Mouse (Mus musculus): ENCODE results near the gene Spint1. TPM values are rescaled to one million over a fixed set of nuclear protein-coding genes. Genes with fewer than 3 reads are reported as not detected.

The Spint1 gene
- total and polyA plus RNA-seq, 3 experiments, result not detected

DNA sequence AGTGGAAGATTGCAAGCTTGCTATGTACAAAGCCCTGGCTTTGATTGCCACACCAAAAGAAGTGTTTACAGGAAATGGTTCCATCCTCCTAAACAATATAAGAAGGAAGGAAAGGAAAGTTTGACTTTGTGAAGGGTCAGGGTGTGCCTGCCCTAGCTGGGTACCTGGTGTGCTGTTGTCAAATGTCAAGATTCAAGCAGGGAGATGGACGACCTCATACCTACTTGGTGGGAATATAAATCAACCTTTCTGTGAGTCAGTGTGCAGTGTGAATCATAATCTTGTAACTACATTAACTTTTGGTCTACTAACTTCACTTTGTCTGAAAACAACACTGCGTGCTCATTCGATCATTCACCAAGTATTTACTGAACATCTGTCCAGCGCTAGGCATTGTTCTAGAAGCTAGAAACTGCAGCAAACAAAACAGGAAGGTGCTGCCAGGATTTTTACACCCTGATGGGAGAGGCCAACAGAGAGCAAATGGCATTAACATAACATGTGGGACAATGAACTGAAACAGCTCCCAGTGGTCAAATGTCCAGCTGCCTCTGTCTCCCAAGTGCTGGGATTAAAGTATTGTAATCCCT is 33.2 kb upstream of the Spint1 start:
- H3K36me3 ChIP-seq (replicated peaks in 1 of 2; ENCODE audit: control insufficient read depth in 1 of 2, insufficient read depth in 1 of 2, low read length in 1 of 2), result peaks cover 0 to 8% of the 10 kb centered on the region in 2 experiments
- TF ChIP-seq MAZ (IDR thresholded peaks at IDR 0.05; ENCODE audit: low read depth, low read length), result no peak
- no peak for TF ChIP-seq RCOR1 (conservative IDR thresholded peaks at IDR 0.05; ENCODE audit: low read depth, low read length)
- TF ChIP-seq TBP (conservative IDR thresholded peaks at IDR 0.05; ENCODE audit: low read depth, low read length), result no peak
- TF ChIP-seq JUN (IDR thresholded peaks at IDR 0.05; ENCODE audit: insufficient read depth, low read depth, low read length), result no peak
- no peak for TF ChIP-seq CHD2 (IDR thresholded peaks at IDR 0.05; ENCODE audit: low read length)
- no peak for TF ChIP-seq HCFC1 (IDR thresholded peaks at IDR 0.05; ENCODE audit: low read depth, low read length)
- H3K9me3 ChIP-seq (replicated peaks; ENCODE audit: low read length), result no peaks in the 10 kb centered on the region
- dilution Hi-C loops (cut with MboI; ENCODE audit: extremely low pct_ligation_motif_present, extremely low pct_unique_long_range_greater_than_20kb, low sequenced_read_pairs) (no loop called here), in situ Hi-C loops (cut with MboI; ENCODE audit: low pct_ligation_motif_present, low pct_unique_long_range_greater_than_20kb, low sequenced_read_pairs) (no loop called here)
- H3K4me1 ChIP-seq (ENCODE audit: control insufficient read depth in 1 of 2, insufficient read depth in 2 of 2), result peaks cover 0 to 8% of the 10 kb centered on the region in 2 experiments; a peak in 2 of 4 replicates
- no peak overlapping the region for H3K4me2 ChIP-seq (ENCODE audit: insufficient read depth, low read depth, poor library complexity, severe bottlenecking)
- H3K4me3 ChIP-seq (replicated peaks in 1 of 3; ENCODE audit: low read depth in 2 of 3, low read length in 2 of 3, poor library complexity in 1 of 3), result no peak overlapping the region
- no peaks in the 10 kb centered on the region for H3K27me3 ChIP-seq (replicated peaks)
- no peak overlapping the region for H3K27ac ChIP-seq (ENCODE audit: insufficient read depth, low read depth)
- peaks cover 2% of the 10 kb centered on the region for H3K79me2 ChIP-seq (replicated peaks; ENCODE audit: control insufficient read depth, extremely low read depth, insufficient read depth, poor library complexity, severe bottlenecking)
- H3K9ac ChIP-seq (ENCODE audit: insufficient read depth, low read depth), result no peak overlapping the region
- no peak for DNase-seq (ENCODE audit: extremely low read depth)

GRCm38 (mm10) chr2:119207961-119208343 is 29.2 kb upstream of the Spint1 start:
- peaks cover 0 to 19% of the 10 kb centered on the region in 2 experiments; a peak in 2 of 4 replicates for H3K4me1 ChIP-seq (ENCODE audit: control insufficient read depth in 1 of 2, insufficient read depth in 2 of 2)
- H3K79me2 ChIP-seq (replicated peaks; ENCODE audit: control insufficient read depth, extremely low read depth, insufficient read depth, poor library complexity, severe bottlenecking), result peaks cover 6% of the 10 kb centered on the region; the same call in 1 of the 2 replicates
- peak overlapping the region; percentile 83 for H3K9ac ChIP-seq (ENCODE audit: insufficient read depth, low read depth)
- TF ChIP-seq RCOR1 (conservative IDR thresholded peaks at IDR 0.05; ENCODE audit: low read depth, low read length) (no peak), BHLHE40 (IDR thresholded peaks at IDR 0.05; ENCODE audit: low read depth, low read length) (no peak), HCFC1 (IDR thresholded peaks at IDR 0.05; ENCODE audit: low read depth, low read length) (no peak), JUND (conservative IDR thresholded peaks at IDR 0.05; ENCODE audit: low read depth, low read length) (no peak), SMC3 (IDR thresholded peaks at IDR 0.05; ENCODE audit: low read depth, low read length) (no peak), ZC3H11A (IDR thresholded peaks at IDR 0.05; ENCODE audit: low read depth, low read length) (no peak), TBP (conservative IDR thresholded peaks at IDR 0.05; ENCODE audit: low read depth, low read length) (no peak), MAX (IDR thresholded peaks at IDR 0.05; ENCODE audit: low read length) (no peak), POLR2AphosphoS2 (IDR thresholded peaks at IDR 0.05; ENCODE audit: low read depth, low read length) (no peak)
- peak overlapping the region; percentile 79 to 90 (median 83) for H3K4me3 ChIP-seq (replicated peaks in 1 of 3; ENCODE audit: low read depth in 2 of 3, low read length in 2 of 3, poor library complexity in 1 of 3)
- dilution Hi-C loops (cut with MboI; ENCODE audit: extremely low pct_ligation_motif_present, extremely low pct_unique_long_range_greater_than_20kb, low sequenced_read_pairs) (no loop called here), in situ Hi-C loops (cut with MboI; ENCODE audit: low pct_ligation_motif_present, low pct_unique_long_range_greater_than_20kb, low sequenced_read_pairs) (no loop called here)
- no peaks in the 10 kb centered on the region for H3K27me3 ChIP-seq (replicated peaks)
- H3K4me2 ChIP-seq (ENCODE audit: insufficient read depth, low read depth, poor library complexity, severe bottlenecking), result peak overlapping the region; percentile 86
- H3K27ac ChIP-seq (ENCODE audit: insufficient read depth, low read depth), result no peak overlapping the region; the same call in 1 of the 2 replicates
- no peak for DNase-seq (ENCODE audit: extremely low read depth)
- H3K9me3 ChIP-seq (replicated peaks; ENCODE audit: low read length), result no peaks in the 10 kb centered on the region
- peaks cover 24 to 37% of the 10 kb centered on the region in 2 experiments for H3K36me3 ChIP-seq (replicated peaks in 1 of 2; ENCODE audit: control insufficient read depth in 1 of 2, insufficient read depth in 1 of 2, low read length in 1 of 2)

Data from CH12.LX (cell line).